Mouse (Mus musculus) C2C12 (cell line): ENCODE measurements around the gene Nav2. TPM values are rescaled to one million over a fixed set of nuclear protein-coding genes. Genes with fewer than 3 reads are reported as not detected.

Experiments
- H3K27me3 ChIP-seq: one replicate; pipeline ENCODE4 v1.6.1; 2011; ENCODE audit not compliant: control insufficient read depth, insufficient read depth, insufficient read length
- H3K36me3 ChIP-seq: one replicate; pipeline ENCODE4 v1.6.1; 2011; ENCODE audit not compliant: control insufficient read depth, insufficient read depth
- H3K4me3 ChIP-seq: one replicate; pipeline ENCODE4 v1.5.1; 2011; ENCODE audit warnings: mild to moderate bottlenecking, control low read depth; ENCODE audit not compliant: poor library complexity, insufficient read depth, severe bottlenecking
- H3K79me2 ChIP-seq: one replicate; pipeline ENCODE4 v1.6.1; 2011; ENCODE audit not compliant: control insufficient read depth, insufficient read depth
- H3K79me3 ChIP-seq: one replicate; pipeline ENCODE4 v1.6.1; 2011; ENCODE audit warnings: low read depth, control low read depth
- H3ac ChIP-seq: one replicate; pipeline ENCODE3; 2011; ENCODE audit warnings: low read depth; ENCODE audit not compliant: control insufficient read depth, insufficient read length
- CEBPB ChIP-seq: IDR thresholded peaks from one replicate; pipeline ENCODE4 v1.6.1; 2011; ENCODE audit warnings: low read depth, mild to moderate bottlenecking, control low read depth, moderate library complexity
- CTCF ChIP-seq: IDR thresholded peaks from one replicate; pipeline ENCODE4 v1.5.1; 2011; ENCODE audit not compliant: control insufficient read depth, insufficient read depth, insufficient read length
- FOSL1 ChIP-seq: IDR thresholded peaks from one replicate; pipeline ENCODE4 v1.8.0; 2011; ENCODE audit warnings: mild to moderate bottlenecking, low read length; ENCODE audit not compliant: poor library complexity, insufficient read depth, severe bottlenecking
- MAX ChIP-seq: IDR thresholded peaks from one replicate; pipeline ENCODE4 v1.6.1; 2011; ENCODE audit warnings: mild to moderate bottlenecking, control low read depth
- MYOD1 ChIP-seq: IDR thresholded peaks from one replicate; pipeline ENCODE4 v1.6.1; 2011; ENCODE audit warnings: low read depth; ENCODE audit not compliant: control insufficient read depth, insufficient read length
- MYOG ChIP-seq: IDR thresholded peaks from one replicate; pipeline ENCODE4 v1.6.1; 2011; ENCODE audit not compliant: control insufficient read depth, insufficient read length; ENCODE audit errors: extremely low read depth
- USF1 ChIP-seq: IDR thresholded peaks from one replicate; pipeline ENCODE4 v1.6.1; 2011; ENCODE audit warnings: low read depth, mild to moderate bottlenecking, control low read depth, moderate library complexity
- polyA plus RNA-seq: library from polyadenylated mRNA; unstranded; fragments of >200 nt; fragmentation: generic; extraction: Trizol; gene quantifications from one replicate; pipeline ENCODE4 v1.2.1, GENCODE M21; 2012; ENCODE audit warnings: missing spikeins

Gene Nav2
- polyA plus RNA-seq, 1 experiment: 4.7 TPM

DNA sequence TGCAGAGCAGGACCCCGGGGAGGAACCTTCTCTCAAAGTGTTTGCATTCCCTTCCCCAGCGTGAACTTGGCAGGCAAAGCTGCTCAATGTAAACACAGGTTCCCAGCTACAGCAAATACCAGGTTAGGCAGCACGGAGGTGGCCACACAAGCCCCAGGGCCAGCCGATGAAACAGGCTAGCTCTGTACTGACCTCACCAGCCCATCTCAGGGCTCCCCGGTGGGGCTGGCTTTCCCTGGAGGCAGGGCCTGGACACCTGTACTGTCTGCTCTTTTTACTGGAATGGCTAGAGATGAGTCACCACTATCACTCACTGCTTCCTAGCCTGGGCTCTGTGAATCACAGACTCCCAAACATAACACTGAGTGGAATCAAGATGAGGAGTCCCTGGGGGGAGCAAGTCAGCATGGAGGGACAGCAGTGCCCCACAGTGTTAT lies 287.2 kb downstream of the Nav2 start:
- no peak overlapping the region for H3K4me3 ChIP-seq
- no peaks in the 10 kb centered on the region for H3K79me3 ChIP-seq
- no peaks in the 10 kb centered on the region for H3K36me3 ChIP-seq
- H3ac ChIP-seq: no peak overlapping the region
- no peaks in the 10 kb centered on the region for H3K27me3 ChIP-seq
- TF ChIP-seq USF1: no peak
- no peak for TF ChIP-seq FOSL1
- TF ChIP-seq CEBPB: no peak
- TF ChIP-seq MYOD1: peak; percentile 39
- no peak for TF ChIP-seq MYOG
- TF ChIP-seq CTCF: no peak
- TF ChIP-seq MAX: no peak
- H3K79me2 ChIP-seq: no peaks in the 10 kb centered on the region

DNA sequence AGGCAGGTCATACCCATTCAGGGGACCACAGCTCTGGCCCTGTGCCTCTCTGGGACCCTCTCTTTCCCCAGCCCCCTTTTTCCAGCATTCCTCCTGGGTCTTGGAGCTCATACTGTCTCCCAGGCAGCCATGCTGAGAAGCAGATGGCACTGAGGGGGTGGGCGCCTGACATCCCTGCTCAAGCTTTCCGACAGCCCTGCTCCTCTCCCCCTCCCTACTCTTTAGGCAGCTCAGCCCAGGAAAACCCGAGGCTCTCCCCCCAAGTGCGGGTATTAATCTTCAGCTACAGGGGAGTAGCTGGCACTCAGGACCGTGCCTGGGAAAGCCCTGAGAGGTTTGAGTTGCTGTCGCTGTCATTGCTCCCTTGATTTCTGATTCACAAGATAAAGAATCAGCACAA lies 290.9 kb downstream of the Nav2 start:
- Histone ChIP-seq H3ac (no peak overlapping the region), H3K79me2 (no peaks in the 10 kb centered on the region), H3K4me3 (no peak overlapping the region), H3K27me3 (no peaks in the 10 kb centered on the region), H3K36me3 (no peaks in the 10 kb centered on the region), H3K79me3 (no peaks in the 10 kb centered on the region)
- TF ChIP-seq FOSL1 (no peak), CEBPB (no peak), MYOD1 (no peak), CTCF (no peak), MYOG (no peak), USF1 (no peak), MAX (no peak)

DNA sequence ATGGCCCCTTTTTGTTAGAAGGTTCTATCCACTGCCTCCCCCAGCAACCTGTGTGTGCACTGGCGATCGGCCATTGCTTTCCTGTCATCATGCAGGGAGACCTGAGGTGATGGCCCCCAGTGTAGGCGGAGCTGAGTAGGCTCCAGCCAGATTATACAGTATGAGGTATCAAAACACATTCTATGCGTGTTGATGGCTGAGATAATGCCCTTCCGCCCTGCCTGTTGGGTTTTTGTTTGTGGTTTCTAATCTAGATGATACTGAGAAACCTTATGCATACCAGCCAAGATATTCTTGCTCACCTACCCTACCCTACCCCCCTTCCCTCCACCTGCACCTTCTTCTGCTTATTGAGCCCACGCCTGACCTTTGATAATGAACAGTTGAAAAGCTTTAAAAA lies 291.8 kb downstream of the Nav2 start:
- no peaks in the 10 kb centered on the region for H3K79me2 ChIP-seq
- no peak overlapping the region for H3K4me3 ChIP-seq
- TF ChIP-seq MYOD1 (no peak), MAX (no peak), CEBPB (no peak), FOSL1 (no peak), MYOG (no peak), USF1 (no peak), CTCF (no peak)
- no peaks in the 10 kb centered on the region for H3K27me3 ChIP-seq
- no peaks in the 10 kb centered on the region for H3K36me3 ChIP-seq
- H3K79me3 ChIP-seq: no peaks in the 10 kb centered on the region
- no peak overlapping the region for H3ac ChIP-seq

- no peaks in the 10 kb centered on the region for H3K27me3 ChIP-seq
- TF ChIP-seq CEBPB (no peak), MYOD1 (no peak), USF1 (no peak), MYOG (no peak), MAX (no peak), CTCF (no peak), FOSL1 (no peak)
- no peak overlapping the region for H3ac ChIP-seq
- no peaks in the 10 kb centered on the region for H3K79me3 ChIP-seq
- H3K79me2 ChIP-seq: no peaks in the 10 kb centered on the region
- no peaks in the 10 kb centered on the region for H3K36me3 ChIP-seq
- no peak overlapping the region for H3K4me3 ChIP-seq
These were observed 294.5 kb downstream of the Nav2 start for GRCm38 (mm10) chr7:49202971-49203370.

DNA sequence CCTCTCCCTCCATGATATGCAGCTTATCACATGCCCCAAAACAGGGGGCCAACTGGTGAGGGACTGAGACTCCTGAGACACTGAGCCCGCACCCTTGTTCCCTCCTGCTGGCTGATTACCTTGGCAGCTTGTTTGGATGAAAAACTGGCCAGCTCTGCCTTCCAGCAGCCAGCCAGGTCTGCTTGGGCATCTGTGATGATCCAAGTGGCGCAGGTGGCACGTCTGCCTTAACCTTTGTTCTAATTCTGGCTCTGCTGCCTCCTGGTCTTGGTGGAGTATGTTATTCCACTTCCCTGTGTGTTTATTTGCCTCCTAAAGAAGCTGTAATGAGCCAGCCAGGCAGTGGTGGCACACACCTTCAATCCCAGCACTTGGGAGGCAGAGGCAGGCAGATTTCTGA lies 296.3 kb downstream of the Nav2 start:
- no peaks in the 10 kb centered on the region for H3K79me2 ChIP-seq
- H3K79me3 ChIP-seq: no peaks in the 10 kb centered on the region
- no peak overlapping the region for H3ac ChIP-seq
- H3K4me3 ChIP-seq: no peak overlapping the region
- no peaks in the 10 kb centered on the region for H3K36me3 ChIP-seq
- TF ChIP-seq USF1: no peak
- no peak for TF ChIP-seq CTCF
- TF ChIP-seq MYOG: no peak
- no peak for TF ChIP-seq MYOD1
- TF ChIP-seq MAX: no peak
- no peak for TF ChIP-seq FOSL1
- no peaks in the 10 kb centered on the region for H3K27me3 ChIP-seq

DNA sequence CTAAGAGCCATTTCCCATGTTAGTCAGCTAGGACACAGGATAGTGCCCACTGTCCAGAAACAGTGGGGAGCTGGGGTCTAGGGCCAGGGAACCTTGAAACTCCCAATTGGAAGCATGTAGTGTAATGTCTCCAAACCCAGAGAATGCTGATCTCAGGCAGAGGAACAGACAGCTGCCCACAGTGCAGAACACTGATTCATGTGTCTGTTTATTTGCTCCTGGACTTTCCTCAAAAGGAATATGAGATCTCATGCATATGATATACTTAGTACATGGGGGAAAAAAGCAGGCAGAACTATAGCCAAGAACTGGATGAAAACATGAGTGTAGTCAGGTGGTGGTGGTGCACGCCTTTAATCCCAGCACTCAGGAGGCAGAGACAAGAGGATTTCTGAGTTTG lies 297.0 kb downstream of the Nav2 start:
- TF ChIP-seq MAX (no peak), CEBPB (no peak), MYOD1 (no peak), CTCF (no peak), USF1 (no peak), MYOG (no peak), FOSL1 (no peak)
- Histone ChIP-seq H3K36me3 (no peaks in the 10 kb centered on the region), H3K79me3 (no peaks in the 10 kb centered on the region), H3ac (no peak overlapping the region), H3K79me2 (no peaks in the 10 kb centered on the region), H3K4me3 (no peak overlapping the region), H3K27me3 (no peaks in the 10 kb centered on the region)
